Mouse (Mus musculus) hindbrain, embryonic 10.5 days (tissue): ENCODE measurements around the gene Btbd1. TPM values are rescaled to one million over a fixed set of nuclear protein-coding genes. Genes with fewer than 3 reads are reported as not detected.
A peak's percentile ranks its signal among the peaks of the same experiment; 100 is the strongest.
"Not testable (repeated sequence)": the region's sequence is repeated elsewhere in the genome, so short reads cannot be mapped to it uniquely, and the experiment has no call there.

Experiments used
- DNase-seq: peaks from one replicate; pipeline ENCODE4 v3.0.0-alpha.2; 2017; ENCODE audit warnings: low spot score
- H3K27ac ChIP-seq: fragments of 300-500 bp; sonication (generic); 2 replicates; pipeline ENCODE4 v1.5.1; 2016; ENCODE audit warnings: mild to moderate bottlenecking, moderate library complexity
- H3K27me3 ChIP-seq: fragments of 300-500 bp; sonication (generic); 2 replicates; pipeline ENCODE4 v1.6.1; 2016; ENCODE audit warnings: mild to moderate bottlenecking; ENCODE audit not compliant: poor library complexity, insufficient read depth, severe bottlenecking
- H3K36me3 ChIP-seq: fragments of 300-500 bp; sonication (generic); 2 replicates; pipeline ENCODE4 v1.6.1; 2016; ENCODE audit warnings: mild to moderate bottlenecking, moderate library complexity
- H3K4me1 ChIP-seq: fragments of 300-500 bp; sonication (generic); replicated peaks from 2 replicates; pipeline ENCODE4 v1.6.1; 2016; ENCODE audit warnings: mild to moderate bottlenecking
- H3K4me3 ChIP-seq: fragments of 300-500 bp; sonication (generic); 2 replicates; pipeline ENCODE4 v1.5.1; 2016; ENCODE audit warnings: mild to moderate bottlenecking, moderate library complexity
- H3K9me3 ChIP-seq: fragments of 300-500 bp; sonication (generic); 2 replicates; pipeline ENCODE4 v1.6.1; 2016; ENCODE audit warnings: mild to moderate bottlenecking, moderate library complexity
- WGBS: fragments of 180-500 bp; shearing (Covaris S2); methylation state at CpG from one replicate; pipeline ENCODE4 v1.1.7; 2016; 5-methylcytosine and 5-hydroxymethylcytosine counted together
- polyA plus RNA-seq: library from polyadenylated mRNA; unstranded; fragments of >200 nt; fragmentation: Nextera tagmentation; extraction: Ambion mirVana; gene quantifications from 2 replicates; pipeline ENCODE4 v1.2.1, GENCODE M21; 2016

Btbd1 gene
- polyA plus RNA-seq, 1 experiment from 2014 or later: 63.1 TPM

DNA sequence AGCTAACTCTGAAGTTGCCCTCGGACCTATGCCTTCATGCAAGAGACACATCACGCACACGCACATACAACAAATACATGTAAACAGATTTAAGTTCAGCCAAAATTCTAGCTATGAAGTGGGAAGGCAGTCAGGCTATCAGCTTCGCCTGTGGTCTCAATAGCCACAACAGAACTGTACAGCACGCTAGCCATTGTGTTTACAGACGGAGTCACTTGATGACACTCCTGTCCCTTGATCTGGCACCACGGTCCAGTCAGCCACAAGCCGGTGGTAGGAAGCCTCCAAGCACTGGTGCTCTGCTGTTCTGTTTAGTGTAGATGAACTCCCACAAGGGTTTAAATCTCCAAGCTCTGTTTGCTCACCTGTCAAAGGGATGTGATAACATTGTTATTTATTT, 16.8 kb upstream of the Btbd1 start:
- 77% methylated on average over 8 of the region's 8 CpGs for WGBS
- Histone ChIP-seq H3K27me3 (no peaks in the 10 kb centered on the region), H3K36me3 (no peaks in the 10 kb centered on the region), H3K4me3 (no peak overlapping the region), H3K9me3 (no peaks in the 10 kb centered on the region), H3K4me1 (no peaks in the 10 kb centered on the region), H3K27ac (no peak overlapping the region)
- no peak for DNase-seq

DNA sequence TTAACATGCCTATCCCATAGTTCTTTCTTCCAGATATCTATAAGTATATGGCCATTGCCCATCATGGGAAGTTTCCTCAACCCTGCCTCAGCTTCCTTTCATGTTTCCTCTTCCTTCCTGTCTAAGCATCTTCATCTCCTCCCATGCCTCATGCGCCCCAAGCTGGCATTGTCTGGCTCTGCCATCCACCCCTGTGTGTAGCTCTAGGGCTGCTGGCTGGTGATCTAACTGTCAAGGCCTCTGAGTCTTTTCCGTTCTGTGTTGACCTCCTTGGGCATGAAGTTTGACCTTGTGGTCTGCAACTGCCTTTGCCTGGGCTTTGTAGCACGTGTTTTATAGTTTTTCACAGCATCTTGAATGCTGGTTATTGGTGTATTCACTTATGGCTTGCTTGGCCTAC, 16.1 kb upstream of the Btbd1 start:
- no peaks in the 10 kb centered on the region for H3K4me1 ChIP-seq
- H3K27me3 ChIP-seq: no peaks in the 10 kb centered on the region
- WGBS: 87% methylated on average over 3 of the region's 3 CpGs
- H3K27ac ChIP-seq: no peak overlapping the region
- H3K36me3 ChIP-seq: no peaks in the 10 kb centered on the region
- no peak for DNase-seq
- no peaks in the 10 kb centered on the region for H3K9me3 ChIP-seq
- H3K4me3 ChIP-seq: no peak overlapping the region

DNA sequence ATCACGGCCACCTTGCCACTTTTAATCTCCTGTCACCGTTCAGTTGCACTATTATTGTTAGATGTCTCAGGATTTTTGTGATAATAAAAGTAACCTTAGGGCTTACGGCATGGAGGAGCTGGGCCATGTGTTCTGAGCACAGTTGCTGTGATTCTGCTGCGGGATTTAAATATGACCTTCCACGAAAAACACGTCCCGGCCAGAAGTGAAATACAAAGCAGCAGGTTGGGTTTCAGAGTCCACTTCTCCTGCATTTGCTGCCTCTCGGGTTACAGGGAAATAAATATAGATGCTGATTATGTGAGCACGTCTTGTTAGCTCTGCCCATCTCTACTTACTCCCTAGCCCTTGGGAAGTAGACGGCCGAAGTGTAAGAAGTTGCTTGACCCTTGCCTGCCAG, 15.6 kb upstream of the Btbd1 start:
- no peaks in the 10 kb centered on the region for H3K4me1 ChIP-seq
- no peaks in the 10 kb centered on the region for H3K27me3 ChIP-seq
- H3K27ac ChIP-seq: no peak overlapping the region
- no peaks in the 10 kb centered on the region for H3K9me3 ChIP-seq
- H3K4me3 ChIP-seq: no peak overlapping the region
- WGBS: 86% methylated on average over 11 of the region's 11 CpGs
- DNase-seq: no peak
- no peaks in the 10 kb centered on the region for H3K36me3 ChIP-seq

DNA sequence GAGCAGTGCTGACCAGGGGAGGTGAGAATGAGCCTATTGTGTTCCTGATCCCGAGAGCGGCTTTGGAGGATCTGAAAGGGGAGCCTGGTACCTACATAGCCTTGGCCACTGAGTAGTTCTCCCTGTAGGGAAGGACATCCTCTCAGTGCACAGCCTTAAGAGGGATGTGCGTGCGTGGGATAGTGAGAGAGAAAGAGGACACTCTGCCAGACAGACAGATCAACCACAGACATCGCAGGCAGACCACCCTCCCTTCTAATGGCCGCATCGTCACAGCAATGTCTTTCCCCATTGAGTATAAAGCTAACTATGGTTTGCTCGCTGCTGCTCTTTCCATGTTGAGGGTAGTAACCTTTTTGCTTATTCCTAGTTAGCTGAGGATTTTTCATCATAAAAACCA, 14.7 kb upstream of the Btbd1 start:
- no peak overlapping the region for H3K27ac ChIP-seq
- WGBS: 77% methylated on average over 8 of the region's 8 CpGs
- no peak for DNase-seq
- no peaks in the 10 kb centered on the region for H3K4me1 ChIP-seq
- no peaks in the 10 kb centered on the region for H3K27me3 ChIP-seq
- H3K36me3 ChIP-seq: no peaks in the 10 kb centered on the region
- no peak overlapping the region for H3K4me3 ChIP-seq
- no peaks in the 10 kb centered on the region for H3K9me3 ChIP-seq

DNA sequence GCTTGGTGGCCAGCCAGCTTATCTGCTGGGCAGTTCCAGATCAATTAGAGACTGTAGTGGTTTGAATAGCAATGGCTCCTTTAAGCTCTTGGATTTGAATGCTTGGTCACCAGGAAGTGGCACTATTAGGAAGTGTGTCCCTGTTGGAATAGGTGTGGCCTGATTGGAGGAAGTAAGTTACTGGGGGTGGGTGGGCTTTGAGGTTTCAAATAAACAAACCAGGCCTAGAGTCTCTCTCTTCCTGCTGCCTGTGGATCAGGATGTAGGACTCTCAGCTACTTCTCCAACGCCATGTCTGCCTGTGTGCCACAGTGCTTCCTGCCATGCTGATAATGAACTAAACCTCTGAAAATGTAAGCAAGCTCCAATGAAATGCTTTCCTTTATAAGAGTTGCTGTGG, 13.8 kb upstream of the Btbd1 start:
- Histone ChIP-seq H3K27me3 (no peaks in the 10 kb centered on the region), H3K36me3 (no peaks in the 10 kb centered on the region), H3K4me3 (no peak overlapping the region), H3K9me3 (no peaks in the 10 kb centered on the region), H3K4me1 (no peaks in the 10 kb centered on the region), H3K27ac (no peak overlapping the region)
- no peak for DNase-seq
- 71% methylated on average over 1 of the region's 1 CpGs for WGBS

DNA sequence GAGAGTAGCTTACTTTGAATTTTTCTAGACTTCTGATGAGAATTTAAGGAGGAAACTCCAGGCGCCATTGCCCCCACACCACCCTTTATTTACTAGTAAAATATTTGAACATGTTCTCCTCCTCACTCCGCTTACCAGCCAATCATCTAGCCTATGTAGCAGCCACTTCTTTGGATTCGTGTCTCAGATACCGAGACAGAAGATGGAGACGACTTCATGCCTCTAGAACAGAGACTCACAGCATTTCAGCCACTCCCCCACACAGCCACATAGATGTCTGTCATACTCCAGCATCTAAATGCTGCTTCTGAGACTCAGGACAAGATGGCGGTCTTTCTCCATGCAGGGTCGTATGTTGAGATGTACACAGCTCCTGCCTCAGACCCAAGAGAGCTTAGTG, 12.9 kb upstream of the Btbd1 start:
- H3K4me3 ChIP-seq: no peak overlapping the region

DNA sequence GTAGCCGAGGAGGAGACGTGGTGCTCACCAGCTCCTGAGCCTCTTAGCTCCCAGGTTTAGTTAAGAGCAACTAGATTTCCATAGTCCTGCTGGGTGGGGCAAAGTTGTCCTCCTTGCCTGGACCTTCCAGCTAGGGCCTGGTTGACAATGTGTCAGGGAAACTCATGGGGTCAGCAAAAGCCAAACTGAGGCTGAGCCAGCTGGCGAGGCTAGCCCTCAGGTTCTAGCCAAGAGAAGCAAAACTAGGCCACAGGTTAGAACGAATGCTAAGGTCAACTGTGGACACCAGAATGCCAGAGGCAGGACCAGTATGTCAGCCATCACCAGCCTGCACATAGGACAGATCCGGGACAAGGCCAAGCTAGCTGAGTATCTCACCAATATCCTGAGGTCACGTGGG, 12.2 kb upstream of the Btbd1 start:
- Histone ChIP-seq H3K27ac (no peak overlapping the region), H3K36me3 (no peaks in the 10 kb centered on the region), H3K9me3 (no peaks in the 10 kb centered on the region), H3K27me3 (no peaks in the 10 kb centered on the region), H3K4me1 (no peaks in the 10 kb centered on the region), H3K4me3 (no peak overlapping the region)
- DNase-seq: no peak
- WGBS: 83% methylated on average over 6 of the region's 6 CpGs

More for the DNA sequence above, 12.9 kb upstream of the Btbd1 start:
- DNase-seq: no peak
- Histone ChIP-seq H3K9me3 (no peaks in the 10 kb centered on the region), H3K27me3 (no peaks in the 10 kb centered on the region), H3K4me1 (no peaks in the 10 kb centered on the region), H3K36me3 (no peaks in the 10 kb centered on the region), H3K27ac (no peak overlapping the region)
- 93% methylated on average over 7 of the region's 7 CpGs for WGBS

DNA sequence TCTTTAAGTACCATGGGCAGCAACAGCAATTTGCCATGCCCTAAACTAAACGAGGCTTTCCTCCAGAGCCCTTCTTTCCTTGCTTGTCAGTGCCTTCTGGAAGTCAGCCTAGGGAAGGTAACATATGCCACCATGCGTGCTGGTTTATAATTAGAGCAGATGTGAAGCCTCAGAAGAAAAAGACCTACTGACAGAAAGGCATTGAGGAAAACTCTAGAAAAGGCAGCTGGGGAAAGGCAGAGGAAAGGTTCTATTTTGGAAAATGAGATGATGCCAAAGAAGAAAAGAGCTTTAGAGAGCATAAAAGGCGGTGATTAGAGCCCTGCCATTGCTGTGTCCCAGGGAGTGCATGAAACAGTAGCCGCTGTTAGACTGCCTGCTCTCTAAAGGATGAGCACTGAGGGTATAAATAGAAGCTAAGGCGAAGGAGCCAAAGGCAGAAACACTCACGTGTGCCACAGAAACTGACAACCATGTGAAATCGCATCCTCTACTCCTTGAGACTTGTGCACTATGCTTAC, 11.5 kb upstream of the Btbd1 start:
- DNase-seq: no peak
- no peaks in the 10 kb centered on the region for H3K27me3 ChIP-seq
- WGBS: 72% methylated on average over 7 of the region's 7 CpGs
- no peak overlapping the region for H3K27ac ChIP-seq
- no peaks in the 10 kb centered on the region for H3K4me1 ChIP-seq
- H3K9me3 ChIP-seq: 0 out of 2 replicates have a peak, but pooled peaks cover 3% of the 10 kb centered on the region
- no peaks in the 10 kb centered on the region for H3K36me3 ChIP-seq
- no peak overlapping the region for H3K4me3 ChIP-seq

DNA sequence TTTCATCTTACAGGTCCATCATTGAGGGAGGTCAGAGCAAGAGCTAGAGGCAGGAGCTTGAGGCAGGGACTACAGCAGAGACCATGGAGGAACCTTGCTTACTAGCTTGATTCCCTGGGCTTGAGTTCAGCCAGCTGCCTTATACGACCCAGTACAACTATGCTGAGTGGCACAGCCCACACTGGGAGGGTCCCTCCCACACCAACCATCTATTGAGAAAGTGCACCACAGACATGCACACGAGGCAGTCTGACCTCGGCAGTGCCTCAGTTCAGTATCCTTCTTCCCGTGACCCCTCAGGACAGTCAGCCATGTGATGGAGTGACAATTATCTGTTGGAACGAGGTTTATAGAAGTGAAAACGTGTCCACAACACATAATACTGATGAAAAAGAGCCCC, 10.5 kb upstream of the Btbd1 start:
- Histone ChIP-seq H3K4me3 (no peak overlapping the region), H3K27ac (no peak overlapping the region), H3K9me3 (0 out of 2 replicates have a peak, but pooled peaks cover 3% of the 10 kb centered on the region), H3K36me3 (no peaks in the 10 kb centered on the region), H3K27me3 (no peaks in the 10 kb centered on the region), H3K4me1 (no peaks in the 10 kb centered on the region)
- WGBS: 70% methylated on average over 6 of the region's 6 CpGs
- no peak for DNase-seq

DNA sequence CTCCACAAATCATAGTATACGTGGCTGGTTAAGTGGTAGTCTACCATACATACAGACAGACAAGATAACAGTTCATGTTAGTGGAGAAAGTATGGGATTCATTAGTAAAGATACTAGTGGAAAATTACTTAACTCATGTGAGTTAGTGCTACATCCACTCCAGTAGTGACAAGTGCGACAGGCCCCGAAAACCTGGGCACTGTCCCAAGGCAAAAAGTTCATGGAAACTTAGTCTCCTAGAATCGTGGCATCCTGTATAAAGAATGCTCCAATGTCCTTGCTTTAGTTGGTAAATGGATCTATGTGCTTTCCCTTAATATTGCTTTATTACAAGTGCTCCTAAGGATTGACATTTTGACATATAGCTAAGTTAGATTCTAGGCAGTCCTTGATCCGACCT, 8.5 kb upstream of the Btbd1 start:
- H3K27me3 ChIP-seq, H3K27ac ChIP-seq, DNase-seq, H3K4me1 ChIP-seq, H3K9me3 ChIP-seq, H3K36me3 ChIP-seq, H3K4me3 ChIP-seq: not testable (repeated sequence)
- WGBS: 87% methylated on average over 5 of the region's 5 CpGs

DNA sequence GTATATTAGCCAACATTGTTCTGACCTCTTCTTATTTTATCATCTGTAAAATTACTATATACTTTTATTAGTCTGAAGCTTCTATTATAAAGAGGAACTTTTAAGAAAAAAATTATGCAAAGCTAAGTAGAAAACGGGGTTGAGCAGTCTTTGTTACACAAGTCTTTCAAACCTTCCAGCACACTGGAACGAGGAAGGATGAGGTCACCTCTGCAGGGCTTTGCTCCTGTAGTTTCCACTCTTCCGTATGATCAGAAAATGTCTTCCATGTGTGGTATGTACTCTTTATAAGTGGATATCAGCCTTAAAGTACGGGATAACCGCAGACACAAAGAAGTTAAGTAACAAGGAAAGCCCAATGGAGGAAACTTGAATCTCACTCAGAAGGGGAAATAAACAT, 6.2 kb upstream of the Btbd1 start:
- DNase-seq: no peak
- H3K4me3 ChIP-seq: no peak overlapping the region
- H3K4me1 ChIP-seq: no peaks in the 10 kb centered on the region
- no peaks in the 10 kb centered on the region for H3K36me3 ChIP-seq
- no peak overlapping the region for H3K27ac ChIP-seq
- WGBS: 90% methylated on average over 5 of the region's 5 CpGs
- H3K27me3 ChIP-seq: no peaks in the 10 kb centered on the region
- H3K9me3 ChIP-seq: 0 out of 2 replicates have a peak, but pooled peaks cover 3% of the 10 kb centered on the region

DNA sequence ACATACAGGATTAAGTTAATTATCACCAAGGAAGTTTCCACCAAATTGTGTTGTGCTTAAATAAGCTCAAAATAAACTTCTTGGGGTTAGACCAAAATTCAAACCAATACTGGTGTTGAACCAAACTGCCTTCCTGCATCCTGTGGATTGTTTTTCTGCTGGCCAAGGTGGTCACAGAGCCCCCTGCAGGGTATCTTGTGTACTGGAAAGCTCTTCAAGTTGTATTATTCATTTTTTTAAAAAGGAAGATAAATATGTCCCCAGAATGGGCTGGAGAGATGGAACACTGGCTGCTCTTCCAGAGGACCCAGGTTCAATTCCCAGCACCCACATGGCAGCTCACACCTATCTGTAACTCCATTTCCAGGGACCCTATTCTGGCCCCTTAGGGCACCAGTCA, 5.6 kb upstream of the Btbd1 start:
- Histone ChIP-seq H3K27ac (no peak overlapping the region), H3K4me3 (no peak overlapping the region), H3K27me3 (no peaks in the 10 kb centered on the region), H3K9me3 (0 out of 2 replicates have a peak, but pooled peaks cover 3% of the 10 kb centered on the region), H3K4me1 (peaks cover 3% of the 10 kb centered on the region; the same call in 1 of the 2 replicates), H3K36me3 (no peaks in the 10 kb centered on the region)
- no peak for DNase-seq

DNA sequence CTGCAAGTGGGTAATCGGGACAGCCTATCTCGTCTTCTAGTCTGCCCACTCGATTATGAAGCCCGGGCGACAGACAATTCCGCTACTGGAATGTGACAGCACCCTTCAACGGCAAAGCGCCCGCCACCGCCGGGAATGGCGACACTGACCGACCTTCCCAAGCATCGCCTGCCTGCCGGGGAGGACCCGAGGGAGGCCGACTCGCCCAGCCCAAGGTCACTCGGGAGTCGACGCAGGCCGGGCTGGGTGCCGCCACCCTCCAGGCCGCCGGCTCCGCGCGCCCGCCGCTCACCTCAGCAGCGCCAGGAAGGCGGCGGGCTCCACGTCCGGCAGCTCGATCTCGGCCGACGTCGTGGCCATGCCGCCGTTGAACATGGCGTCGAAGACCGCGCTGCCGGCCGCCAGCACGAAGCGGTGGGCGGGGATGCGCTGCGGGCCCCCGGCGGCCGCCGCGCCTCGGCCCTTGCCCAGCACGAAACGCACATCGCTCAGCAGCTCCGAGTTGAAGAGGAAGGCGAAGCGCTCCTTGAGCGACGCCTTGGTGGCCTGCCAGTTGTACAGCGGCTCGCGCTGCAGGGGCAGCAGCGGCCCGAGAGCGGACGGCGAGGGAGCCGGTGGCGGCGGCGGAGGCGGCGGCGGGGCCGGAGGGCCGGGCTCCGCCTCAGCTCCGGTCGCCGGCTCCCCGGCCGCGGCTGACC, 401 bp downstream of the Btbd1 start:
- no peaks in the 10 kb centered on the region for H3K27me3 ChIP-seq
- peaks cover 42% of the 10 kb centered on the region for H3K4me1 ChIP-seq
- H3K36me3 ChIP-seq: no peaks in the 10 kb centered on the region
- under 1% methylated on average over 85 of the region's 91 CpGs for WGBS
- H3K4me3 ChIP-seq: peak overlapping the region; percentile 88
- peak; percentile 69 for DNase-seq
- no peaks in the 10 kb centered on the region for H3K9me3 ChIP-seq
- H3K27ac ChIP-seq: peak overlapping the region; percentile 92
